Mouse (Mus musculus): ENCODE data around the gene Rtl10.
A peak's percentile ranks its signal among the peaks of the same experiment; 100 is the strongest.

Gene Rtl10

GRCm38 (mm10) chr16:18543151-18543829 lies 44.6 kb downstream of the Rtl10 start:
- no peak for DNase-seq (ENCODE audit: extremely low read depth, low read depth, low spot score)

- peak; percentile 46 for DNase-seq (ENCODE audit: extremely low read depth, low read depth, low spot score)
These were observed 49.2 kb downstream of the Rtl10 start for GRCm38 (mm10) chr16:18547891-18548290.
